Mouse (Mus musculus): Measurements from ENCODE around the gene Nxn.

- TF ChIP-seq CTCF (IDR thresholded peaks at IDR 0.05; ENCODE audit: low read depth, low read length), result no peak
- TF ChIP-seq POLR2A (IDR thresholded peaks at IDR 0.05; ENCODE audit: borderline replicate concordance, low read depth, low read length), result no peak
Observed at GRCm38 (mm10) chr11:76298457-76299000, 100.4 kb downstream of the Nxn start.
